In the genomic region with DNA sequence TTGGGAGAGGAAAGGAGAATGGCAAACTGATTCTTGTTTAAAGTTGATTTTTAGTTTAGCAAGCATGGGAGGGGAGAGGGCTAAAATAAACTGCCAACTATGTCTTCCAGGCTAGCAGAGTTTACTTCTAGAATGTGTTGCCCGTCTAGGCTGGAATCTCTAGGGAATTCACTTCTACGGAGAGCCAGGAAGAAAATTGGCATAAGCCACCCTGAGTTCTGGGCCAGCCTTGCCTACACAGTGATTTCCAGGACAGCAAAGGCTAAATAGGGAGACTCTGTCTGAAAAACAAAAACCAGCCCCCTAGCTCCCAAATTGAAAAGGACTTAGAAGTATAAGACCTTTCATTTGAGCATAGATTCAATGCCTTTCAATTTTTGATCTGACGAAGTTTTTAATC, we compare ENCODE assay signal across 31 mouse cellular contexts. TPM values are rescaled to one million over a fixed set of nuclear protein-coding genes. Genes with fewer than 3 reads are reported as not detected.
"Had no signal": no experiment of that assay in that cellular context is flagged by ENCODE, and none has a peak within 500 bp of the region (broad histone marks: within the 10 kb centered on the region; RNA-seq: fewer than 3 reads in every experiment).

No protein-coding gene starts in this region.

- H3K27me3 ChIP-seq: heart, embryonic 12.5 days; hindbrain, embryonic 13.5 days; hindbrain, embryonic 15.5 days; limb, embryonic 12.5 days; liver, embryonic 13.5 days; liver, embryonic 15.5 days had no signal

- H3K36me3 ChIP-seq: heart, embryonic 10.5 days; heart, embryonic 12.5 days; hindbrain, embryonic 13.5 days; hindbrain, embryonic 15.5 days; limb, embryonic 10.5 days; limb, embryonic 12.5 days; liver, embryonic 13.5 days; liver, embryonic 15.5 days had no signal

- H3K9me3 ChIP-seq: heart, embryonic 10.5 days; heart, embryonic 12.5 days; hindbrain, embryonic 13.5 days; hindbrain, embryonic 15.5 days; limb, embryonic 10.5 days; limb, embryonic 12.5 days; liver, embryonic 13.5 days; liver, embryonic 15.5 days had no signal

- ATAC-seq: hindbrain, postnatal 0 days; intestine, embryonic 16.5 days had no signal

- H3K4me1 ChIP-seq: hindbrain, embryonic 13.5 days; hindbrain, embryonic 15.5 days; liver, embryonic 15.5 days had no signal

- H3K4me2 ChIP-seq: heart, embryonic 12.5 days; hindbrain, embryonic 13.5 days; hindbrain, embryonic 15.5 days; limb, embryonic 12.5 days; liver, embryonic 11.5 days; liver, embryonic 13.5 days; liver, embryonic 15.5 days had no signal

- H3K27ac ChIP-seq: heart, embryonic 10.5 days; hindbrain, embryonic 13.5 days; hindbrain, embryonic 15.5 days; hindbrain, postnatal 0 days; layer of hippocampus, adult 2 months; left cerebral cortex, adult 2 months; limb, embryonic 10.5 days; limb, embryonic 12.5 days; liver, embryonic 13.5 days; liver, embryonic 15.5 days had no signal

- H3K4me3 ChIP-seq: heart, embryonic 10.5 days; heart, embryonic 12.5 days; hindbrain, embryonic 13.5 days; hindbrain, embryonic 15.5 days; layer of hippocampus, adult 2 months; left cerebral cortex, adult 2 months; limb, embryonic 10.5 days; limb, embryonic 12.5 days; liver, embryonic 13.5 days; liver, embryonic 15.5 days had no signal

- DNase-seq: gastrocnemius, postnatal 14 days; gastrocnemius, postnatal 36 days; heart, adult 18-20 months; heart, postnatal 10 days; kidney, adult 11 months; kidney, adult 2 months; kidney, adult 9 months; kidney, postnatal 10 days; kidney, postnatal 25 days; kidney, postnatal 4 days; liver; liver, embryonic 13.5 days had no signal

- H3K9ac ChIP-seq: heart, embryonic 12.5 days; hindbrain, embryonic 13.5 days; hindbrain, embryonic 15.5 days; limb, embryonic 12.5 days; liver, embryonic 13.5 days; liver, embryonic 15.5 days had no signal

RNA-seq across cellular contexts. Expression of a gene that starts 20.5 kb away (rescaled TPM):
- polyA plus RNA-seq: heart, embryonic 10.5 days; heart, embryonic 12.5 days; heart, embryonic 14.5 days; heart, embryonic 16.5 days; hindbrain, embryonic 11.5 days; hindbrain, embryonic 13.5 days; hindbrain, embryonic 15.5 days; hindbrain, postnatal 0 days; intestine, embryonic 14.5 days; intestine, embryonic 16.5 days; kidney, adult 2 months; kidney, embryonic 16.5 days; limb, embryonic 10.5 days; limb, embryonic 12.5 days; liver, embryonic 11.5 days; liver, embryonic 13.5 days; liver, embryonic 15.5 days had no signal

RNA-seq across cellular contexts. Expression of a gene that starts 25.7 kb away (rescaled TPM):
- polyA plus RNA-seq: gonadal fat pad, adult 2 months; heart, embryonic 10.5 days; heart, embryonic 12.5 days; heart, embryonic 14.5 days; heart, embryonic 16.5 days; hindbrain, embryonic 13.5 days; hindbrain, embryonic 15.5 days; hindbrain, postnatal 0 days; intestine, embryonic 16.5 days; kidney, adult 2 months; kidney, embryonic 16.5 days; limb, embryonic 10.5 days; limb, embryonic 12.5 days; liver, embryonic 11.5 days; liver, embryonic 13.5 days; liver, embryonic 15.5 days had no signal

RNA-seq across cellular contexts. Expression of a gene that starts 54.8 kb away (rescaled TPM):
- polyA plus RNA-seq: gonadal fat pad, adult 2 months; heart, embryonic 10.5 days; heart, embryonic 12.5 days; heart, embryonic 14.5 days; heart, embryonic 16.5 days; hindbrain, embryonic 11.5 days; hindbrain, embryonic 13.5 days; hindbrain, embryonic 15.5 days; hindbrain, postnatal 0 days; intestine, embryonic 14.5 days; intestine, embryonic 16.5 days; kidney, adult 2 months; kidney, embryonic 16.5 days; limb, embryonic 10.5 days; limb, embryonic 12.5 days; limb, embryonic 14.5 days; liver, embryonic 11.5 days; liver, embryonic 13.5 days; liver, embryonic 15.5 days had no signal
